Mouse (Mus musculus) heart, embryonic 15.5 days (tissue): ENCODE measurements at regions not wholly inside any gene's neighbourhood (a gene's known extent, or its start where the extent isn't known, plus 50 kb on each side); places are given as distances from the start of the nearest gene placed in this dataset.
"Not testable (repeated sequence)": the region's sequence is repeated elsewhere in the genome, so short reads cannot be mapped to it uniquely, and the experiment has no call there.

Experiments used
- ATAC-seq: fragments of 200-750 bp; cut with Nextera tagmentation; replicated peaks from 2 replicates; pipeline ENCODE4 v1.8.0; 2017; ENCODE audit warnings: low read depth, moderate TSS enrichment; ENCODE audit not compliant: insufficient number of reproducible peaks, insufficient read depth, low FRiP score
- H3K27ac ChIP-seq: fragments of 300-500 bp; sonication (generic); 2 replicates; pipeline ENCODE4 v1.5.1; 2015; ENCODE audit warnings: mild to moderate bottlenecking, inconsistent platforms
- H3K27me3 ChIP-seq: fragments of 300-500 bp; sonication (generic); 2 replicates; pipeline ENCODE4 v1.6.1; 2015; ENCODE audit warnings: inconsistent platforms
- H3K36me3 ChIP-seq: fragments of 300-500 bp; sonication (generic); 2 replicates; pipeline ENCODE4 v1.6.1; 2015; ENCODE audit warnings: mild to moderate bottlenecking, inconsistent platforms
- H3K4me1 ChIP-seq: fragments of 300-500 bp; sonication (generic); replicated peaks from 2 replicates; pipeline ENCODE4 v1.6.1; 2015; ENCODE audit warnings: inconsistent platforms
- H3K4me2 ChIP-seq: fragments of 300-500 bp; sonication (generic); 2 replicates; pipeline ENCODE4 v1.6.1; 2015; ENCODE audit warnings: inconsistent platforms, mild to moderate bottlenecking, moderate library complexity
- H3K4me3 ChIP-seq: fragments of 300-500 bp; sonication (generic); 2 replicates; pipeline ENCODE4 v1.5.1; 2015; ENCODE audit warnings: mild to moderate bottlenecking, inconsistent platforms
- H3K9ac ChIP-seq: fragments of 300-500 bp; sonication (generic); 2 replicates; pipeline ENCODE4 v1.6.1; 2015; ENCODE audit warnings: mild to moderate bottlenecking, inconsistent platforms
- H3K9me3 ChIP-seq: fragments of 300-500 bp; sonication (generic); replicated peaks from 2 replicates; pipeline ENCODE4 v1.6.1; 2016; ENCODE audit warnings: inconsistent platforms
- WGBS: fragments of 180-500 bp; shearing (Covaris S2); methylation state at CpG from one replicate; pipeline ENCODE4 v1.1.7; 2015; ENCODE audit warnings: mixed read lengths; 5-methylcytosine and 5-hydroxymethylcytosine counted together

GRCm38 (mm10) chr5:42884251-42884650, 348.7 kb upstream of the Cpeb2 start:
- WGBS = 93% methylated on average over 1 of the region's 1 CpGs
- H3K4me2 ChIP-seq = no peak overlapping the region
- no peak for ATAC-seq
- no peak overlapping the region for H3K4me3 ChIP-seq
- no peaks in the 10 kb centered on the region for H3K27me3 ChIP-seq
- no peaks in the 10 kb centered on the region for H3K4me1 ChIP-seq
- no peaks in the 10 kb centered on the region for H3K36me3 ChIP-seq
- H3K9ac ChIP-seq = no peak overlapping the region
- H3K27ac ChIP-seq = no peak overlapping the region
- H3K9me3 ChIP-seq = no peaks in the 10 kb centered on the region

GRCm38 (mm10) chr5:42891890-42892289, 341.1 kb upstream of the Cpeb2 start:
- H3K4me2 ChIP-seq = no peak overlapping the region
- H3K9me3 ChIP-seq = no peaks in the 10 kb centered on the region
- no peak overlapping the region for H3K27ac ChIP-seq
- H3K27me3 ChIP-seq = no peaks in the 10 kb centered on the region
- WGBS = 34% methylated on average over 2 of the region's 2 CpGs
- no peak for ATAC-seq
- no peaks in the 10 kb centered on the region for H3K36me3 ChIP-seq
- H3K9ac ChIP-seq = no peak overlapping the region
- H3K4me1 ChIP-seq = no peaks in the 10 kb centered on the region
- no peak overlapping the region for H3K4me3 ChIP-seq

GRCm38 (mm10) chr5:42906136-42906535, 326.8 kb upstream of the Cpeb2 start:
- 76% methylated on average over 3 of the region's 3 CpGs for WGBS

GRCm38 (mm10) chr5:42919328-42919727, 313.6 kb upstream of the Cpeb2 start:
- H3K4me1 ChIP-seq = no peaks in the 10 kb centered on the region
- H3K9me3 ChIP-seq = no peaks in the 10 kb centered on the region
- H3K27ac ChIP-seq = no peak overlapping the region
- no peaks in the 10 kb centered on the region for H3K36me3 ChIP-seq
- WGBS = 75% methylated on average over 3 of the region's 3 CpGs
- H3K4me3 ChIP-seq = no peak overlapping the region
- H3K4me2 ChIP-seq = no peak overlapping the region
- no peak for ATAC-seq
- H3K9ac ChIP-seq = no peak overlapping the region
- no peaks in the 10 kb centered on the region for H3K27me3 ChIP-seq

More at GRCm38 (mm10) chr5:42906136-42906535, 326.8 kb upstream of the Cpeb2 start:
- no peak overlapping the region for H3K4me2 ChIP-seq
- no peak overlapping the region for H3K9ac ChIP-seq
- H3K27ac ChIP-seq = no peak overlapping the region
- no peaks in the 10 kb centered on the region for H3K36me3 ChIP-seq
- no peaks in the 10 kb centered on the region for H3K9me3 ChIP-seq
- H3K27me3 ChIP-seq = no peaks in the 10 kb centered on the region
- no peak overlapping the region for H3K4me3 ChIP-seq
- no peaks in the 10 kb centered on the region for H3K4me1 ChIP-seq
- ATAC-seq = no peak

GRCm38 (mm10) chr5:42932106-42932505, 300.9 kb upstream of the Cpeb2 start:
- Histone ChIP-seq H3K27ac (no peak overlapping the region), H3K4me3 (no peak overlapping the region), H3K27me3 (no peaks in the 10 kb centered on the region), H3K9ac (no peak overlapping the region), H3K36me3 (no peaks in the 10 kb centered on the region), H3K4me2 (no peak overlapping the region), H3K4me1 (no peaks in the 10 kb centered on the region), H3K9me3 (no peaks in the 10 kb centered on the region)
- ATAC-seq = no peak
- 49% methylated on average over 2 of the region's 2 CpGs for WGBS

GRCm38 (mm10) chr5:42959296-42959862, 273.6 kb upstream of the Cpeb2 start:
- H3K4me1 ChIP-seq = no peaks in the 10 kb centered on the region
- ATAC-seq = no peak
- no peak overlapping the region for H3K4me3 ChIP-seq
- H3K9me3 ChIP-seq = no peaks in the 10 kb centered on the region
- H3K36me3 ChIP-seq = no peaks in the 10 kb centered on the region
- H3K27me3 ChIP-seq = no peaks in the 10 kb centered on the region
- 78% methylated on average over 9 of the region's 9 CpGs for WGBS
- no peak overlapping the region for H3K27ac ChIP-seq
- H3K9ac ChIP-seq = no peak overlapping the region
- no peak overlapping the region for H3K4me2 ChIP-seq

GRCm38 (mm10) chr5:42966952-42967351, 266.0 kb upstream of the Cpeb2 start:
- not testable (repeated sequence) for H3K9ac ChIP-seq, H3K4me1 ChIP-seq, H3K4me3 ChIP-seq, ATAC-seq, H3K27ac ChIP-seq, H3K36me3 ChIP-seq, H3K9me3 ChIP-seq, H3K27me3 ChIP-seq, H3K4me2 ChIP-seq
- WGBS = 83% methylated on average over 2 of the region's 2 CpGs

- no peak for ATAC-seq
- H3K27ac ChIP-seq = no peak overlapping the region
Measured at GRCm38 (mm10) chr5:42969209-42969608, 263.8 kb upstream of the Cpeb2 start.

GRCm38 (mm10) chr5:42969621-42970020, 263.3 kb upstream of the Cpeb2 start:
- no peaks in the 10 kb centered on the region for H3K36me3 ChIP-seq
- H3K4me3 ChIP-seq = no peak overlapping the region
- no peaks in the 10 kb centered on the region for H3K9me3 ChIP-seq
- peaks cover 8% of the 10 kb centered on the region for H3K4me1 ChIP-seq
- no peaks in the 10 kb centered on the region for H3K27me3 ChIP-seq
- no peak overlapping the region for H3K9ac ChIP-seq
- no peak overlapping the region for H3K27ac ChIP-seq
- ATAC-seq = no peak
- no peak overlapping the region for H3K4me2 ChIP-seq
- 29% methylated on average over 3 of the region's 3 CpGs for WGBS

More at GRCm38 (mm10) chr5:42969209-42969608, 263.8 kb upstream of the Cpeb2 start:
- no peak overlapping the region for H3K9ac ChIP-seq
- no peak overlapping the region for H3K4me2 ChIP-seq
- no peaks in the 10 kb centered on the region for H3K36me3 ChIP-seq
- no peaks in the 10 kb centered on the region for H3K27me3 ChIP-seq
- no peaks in the 10 kb centered on the region for H3K9me3 ChIP-seq
- H3K4me1 ChIP-seq = peaks cover 8% of the 10 kb centered on the region
- H3K4me3 ChIP-seq = no peak overlapping the region

GRCm38 (mm10) chr5:42977108-42977507, 255.9 kb upstream of the Cpeb2 start:
- Histone ChIP-seq H3K27ac (no peak overlapping the region), H3K4me1 (no peaks in the 10 kb centered on the region), H3K4me2 (no peak overlapping the region), H3K9ac (no peak overlapping the region), H3K9me3 (no peaks in the 10 kb centered on the region), H3K36me3 (no peaks in the 10 kb centered on the region), H3K4me3 (no peak overlapping the region), H3K27me3 (no peaks in the 10 kb centered on the region)
- ATAC-seq = no peak
- 81% methylated on average over 4 of the region's 4 CpGs for WGBS

GRCm38 (mm10) chr5:42980946-42981650, 251.9 kb upstream of the Cpeb2 start:
- H3K36me3 ChIP-seq = no peaks in the 10 kb centered on the region
- H3K4me3 ChIP-seq = no peak overlapping the region
- ATAC-seq = no peak
- no peak overlapping the region for H3K9ac ChIP-seq
- H3K4me2 ChIP-seq = no peak overlapping the region
- H3K27ac ChIP-seq = no peak overlapping the region
- no peaks in the 10 kb centered on the region for H3K4me1 ChIP-seq
- no peaks in the 10 kb centered on the region for H3K27me3 ChIP-seq
- no peaks in the 10 kb centered on the region for H3K9me3 ChIP-seq
- 71% methylated on average over 2 of the region's 2 CpGs for WGBS

GRCm38 (mm10) chr5:42986203-42986602, 246.8 kb upstream of the Cpeb2 start:
- Histone ChIP-seq H3K27me3 (no peaks in the 10 kb centered on the region), H3K36me3 (no peaks in the 10 kb centered on the region), H3K4me3 (no peak overlapping the region), H3K9me3 (no peaks in the 10 kb centered on the region), H3K9ac (no peak overlapping the region), H3K4me2 (no peak overlapping the region), H3K27ac (no peak overlapping the region), H3K4me1 (no peaks in the 10 kb centered on the region)
- 71% methylated on average over 4 of the region's 4 CpGs for WGBS
- no peak for ATAC-seq
